ENCODE assay signal across 38 mouse cellular contexts in the genomic region with DNA sequence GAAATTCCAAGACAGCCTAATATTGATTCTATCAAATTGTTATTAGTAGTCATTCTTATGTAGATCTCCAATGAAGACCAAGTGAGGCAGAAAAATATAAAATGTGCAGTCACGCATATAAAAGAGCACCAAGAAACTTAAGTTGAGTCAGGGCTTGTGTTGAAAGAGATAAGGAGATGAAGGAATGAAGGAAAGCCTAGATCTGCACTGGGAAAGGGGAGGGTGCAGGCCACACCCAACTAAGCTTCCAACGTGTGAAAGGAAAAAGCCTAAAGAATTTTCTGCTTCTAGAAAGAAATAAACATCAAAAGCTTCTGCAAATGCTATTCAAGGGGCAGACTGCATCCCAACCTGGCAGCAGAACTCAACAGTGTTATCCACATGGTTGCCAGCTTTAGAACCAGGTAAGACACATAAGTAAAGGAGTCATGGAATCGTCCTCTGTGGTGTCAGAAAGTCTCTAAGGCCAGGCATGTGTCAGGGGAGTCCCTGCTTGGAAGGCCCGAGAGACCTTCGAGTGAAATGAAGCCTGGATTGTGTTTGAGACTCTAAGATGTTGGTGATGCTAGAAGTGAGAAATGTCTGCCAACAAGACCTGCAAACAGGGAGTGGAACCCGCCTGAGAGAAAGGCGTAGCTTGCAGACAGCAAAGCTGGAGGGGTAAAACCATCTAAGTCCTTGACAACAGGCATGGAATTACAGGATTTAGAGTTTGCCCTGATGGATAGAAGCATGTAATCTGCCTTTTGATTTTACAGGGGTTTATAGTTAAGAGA. TPM values are rescaled to one million over a fixed set of nuclear protein-coding genes. Genes with fewer than 3 reads are reported as not detected.
DNase-seq lines count a peak whose midpoint lies in the region; ATAC-seq and TF ChIP-seq lines count a peak whose summit lies in the region.
"Had no signal": no experiment of that assay in that cellular context is flagged by ENCODE, and none has a peak within 500 bp of the region (broad histone marks: within the 10 kb centered on the region; RNA-seq: fewer than 3 reads in every experiment).

No protein-coding gene starts in this region.

- no peaks in the 10 kb centered on the region for H3K9me3 ChIP-seq in G1E (replicated peaks)
- no peaks in the 10 kb centered on the region for H3K9me3 ChIP-seq in liver, embryonic 15.5 days (replicated peaks)
- H3K9me3 ChIP-seq: forebrain, embryonic 13.5 days; heart, embryonic 12.5 days; limb, embryonic 13.5 days had no signal

- peak overlapping the region; percentile 42 for H3K4me2 ChIP-seq in liver, embryonic 15.5 days
- H3K4me2 ChIP-seq: forebrain, embryonic 13.5 days; heart, embryonic 12.5 days; hindbrain, embryonic 14.5 days; limb, embryonic 13.5 days; midbrain, embryonic 11.5 days had no signal

- no peak for TF ChIP-seq CTCF in G1E (IDR thresholded peaks at IDR 0.05; ENCODE audit: low read depth, low read length)

- ATAC-seq in G1E (ENCODE audit: extremely low read depth, insufficient number of reproducible peaks, low FRiP score, poor library complexity, severe bottlenecking) = peak; percentile 74
- ATAC-seq in liver, embryonic 15.5 days (ENCODE audit: insufficient read depth) = peak; percentile 86
- ATAC-seq: activated CD4-positive, CD25-positive, alpha-beta regulatory T cell, adult 4 months; forebrain, embryonic 13.5 days; intestine, postnatal 0 days; midbrain, embryonic 16.5 days had no signal

- H3K36me3 ChIP-seq in G1E (replicated peaks) = no peaks in the 10 kb centered on the region
- H3K36me3 ChIP-seq in liver, embryonic 15.5 days (replicated peaks) = no peaks in the 10 kb centered on the region
- H3K36me3 ChIP-seq: heart, embryonic 12.5 days; limb, embryonic 13.5 days had no signal

- peak overlapping the region; percentile 19; the same call in 1 of the 2 replicates for H3K27ac ChIP-seq in liver, embryonic 15.5 days (replicated peaks)
- H3K27ac ChIP-seq: forebrain, embryonic 13.5 days; hindbrain, embryonic 14.5 days; limb, embryonic 13.5 days had no signal

- H3K27me3 ChIP-seq in G1E (ENCODE audit: insufficient read depth, low read length) = no peaks in the 10 kb centered on the region
- no peaks in the 10 kb centered on the region for H3K27me3 ChIP-seq in liver, embryonic 15.5 days
- H3K27me3 ChIP-seq: forebrain, embryonic 13.5 days; heart, embryonic 12.5 days; limb, embryonic 13.5 days had no signal

- DNase-seq in G1E (ENCODE audit: low spot score) (no peak), liver (peak; percentile 58)
- peak; percentile 46 for DNase-seq in c-Kit-negative CD71-positive TER-119-positive erythroid progenitor cells, embryonic 14.5 days (ENCODE audit: low read depth, low spot score)
- DNase-seq in adrenal gland, adult 2 months = no peak
- DNase-seq in lung, postnatal 14 days = no peak
- DNase-seq in right cerebral cortex, adult 2 months (ENCODE audit: low spot score in 2 of 2) = no peak
- no peak for DNase-seq in layer of hippocampus, postnatal 14 days (ENCODE audit: low spot score in 2 of 2)
- DNase-seq: adrenal gland, adult 8-10 months; cerebellum, adult 18-20 months; cerebellum, postnatal 10 days; gastrocnemius, postnatal 14 days; heart, adult 18-20 months; kidney, adult 9 months; kidney, postnatal 25 days; lung, adult 2 months; lung, postnatal 10 days; right cerebral cortex, postnatal 4 days; thymus, postnatal 4 days had no signal

- WGBS in liver, embryonic 15.5 days (ENCODE audit: insufficient replicate concordance) = 50% methylated on average over 7 of the region's 7 CpGs

- H3K4me1 ChIP-seq in G1E (ENCODE audit: insufficient read depth, low read depth, low read length) = peaks cover 52% of the 10 kb centered on the region
- H3K4me1 ChIP-seq in liver, embryonic 15.5 days (replicated peaks) = peaks cover 31% of the 10 kb centered on the region
- H3K4me1 ChIP-seq: heart, embryonic 12.5 days; limb, embryonic 13.5 days had no signal

- no peak overlapping the region for H3K9ac ChIP-seq in liver, embryonic 15.5 days
- H3K9ac ChIP-seq: forebrain, embryonic 13.5 days; heart, embryonic 12.5 days; hindbrain, embryonic 14.5 days; limb, embryonic 13.5 days had no signal

- peak overlapping the region; percentile 44; the same call in 1 of the 2 replicates for H3K4me3 ChIP-seq in G1E (ENCODE audit: low read depth, low read length)
- no peak overlapping the region for H3K4me3 ChIP-seq in liver, embryonic 15.5 days (replicated peaks)
- H3K4me3 ChIP-seq: forebrain, embryonic 13.5 days; heart, embryonic 12.5 days; limb, embryonic 13.5 days had no signal

RNA-seq across cellular contexts. Expression of a gene that starts 14.1 kb away (rescaled TPM):
- not detected in 2 replicates for total RNA-seq in G1E (2014; fragmentation: Nextera tagmentation)
- total RNA-seq in G1E (2017) = 0.52 and 0.55 TPM in 2 replicates
- not detected in 2 replicates for polyA plus RNA-seq in G1E (2012)
- 0.23 and 0.28 TPM in 2 replicates for polyA plus RNA-seq in liver, embryonic 15.5 days (2015; fragmentation: Nextera tagmentation; extraction: Ambion mirVana)
- 1 to 10 TPM; 1.1 to 1.4 TPM for total RNA-seq in adrenal gland, adult 2 months (2021)
- 0.06 and 2.3 TPM in 2 replicates for polyA plus RNA-seq in adrenal gland, adult 2 months (2012; rRNA removed)
- 100 to 1,000 TPM; 200 to 227 TPM for total RNA-seq in layer of hippocampus, postnatal 14 days (2021)
- total RNA-seq: hematopoietic stem cell, adult 5-6 weeks had no signal

RNA-seq across cellular contexts. Expression of a gene that starts 15.1 kb away (rescaled TPM):
- 70.7 and 77.9 TPM in 2 replicates for total RNA-seq in G1E (2014; fragmentation: Nextera tagmentation)
- 88.0 and 88.6 TPM in 2 replicates for total RNA-seq in G1E (2017)
- 4.9 and 7.7 TPM in 2 replicates for polyA plus RNA-seq in G1E (2012)
- polyA plus RNA-seq in liver, embryonic 15.5 days (2015; fragmentation: Nextera tagmentation; extraction: Ambion mirVana) = 30.2 and 30.5 TPM in 2 replicates
- 10 to 100 TPM; 41.5 to 51.5 TPM for total RNA-seq in adrenal gland, adult 2 months (2021)
- polyA plus RNA-seq in adrenal gland, adult 2 months (2012; rRNA removed) = 17.5 and 17.6 TPM in 2 replicates
- 10 to 100 TPM; 82.6 to 83.7 TPM for total RNA-seq in layer of hippocampus, postnatal 14 days (2021)

RNA-seq across cellular contexts. Expression of a gene that starts 36.2 kb away (rescaled TPM):
- total RNA-seq in G1E (2014; fragmentation: Nextera tagmentation) (not detected in 2 replicates), G1E (2017) (not detected in 2 replicates)
- polyA plus RNA-seq in G1E (2012) = not detected in 2 replicates
- polyA plus RNA-seq in liver, embryonic 15.5 days (2015; fragmentation: Nextera tagmentation; extraction: Ambion mirVana) = not detected in 2 replicates
- total RNA-seq in adrenal gland, adult 2 months (2021) = not detected
- 0.63 and 1.4 TPM in 2 replicates for polyA plus RNA-seq in adrenal gland, adult 2 months (2012; rRNA removed)
- total RNA-seq in layer of hippocampus, postnatal 14 days (2021) = not detected
- total RNA-seq: adrenal gland, postnatal 4 days; gastrocnemius, postnatal 14 days; heart, adult 18-20 months; hematopoietic stem cell, adult 5-6 weeks; layer of hippocampus, adult 18-20 months; layer of hippocampus, postnatal 25 days; left cerebral cortex, adult 8-10 months; left cerebral cortex, postnatal 36 days; neutrophil, adult 5-6 weeks had no signal
- polyA plus RNA-seq: activated CD4-positive, CD25-positive, alpha-beta regulatory T cell, adult 4 months; embryonic facial prominence, embryonic 11.5 days; forebrain, embryonic 13.5 days; heart, embryonic 12.5 days; heart, postnatal 0 days; hindbrain, embryonic 14.5 days; limb, embryonic 13.5 days; neural tube, embryonic 11.5 days; stomach, embryonic 14.5 days had no signal

RNA-seq across cellular contexts. Expression of a gene that starts 44.1 kb away (rescaled TPM):
- total RNA-seq in G1E (2014; fragmentation: Nextera tagmentation) (not detected in 2 replicates), G1E (2017) (not detected in 2 replicates)
- not detected in 2 replicates for polyA plus RNA-seq in G1E (2012)
- 0.07 TPM in 1 of 2 replicates, not detected in the other for polyA plus RNA-seq in liver, embryonic 15.5 days (2015; fragmentation: Nextera tagmentation; extraction: Ambion mirVana)
- total RNA-seq in adrenal gland, adult 2 months (2021) = not detected
- not detected in 2 replicates for polyA plus RNA-seq in adrenal gland, adult 2 months (2012; rRNA removed)
- total RNA-seq in layer of hippocampus, postnatal 14 days (2021) = 1 to 10 TPM in 1 of 2 experiments, not detected in 1; 1.3 TPM
- total RNA-seq: adrenal gland, postnatal 4 days; gastrocnemius, postnatal 14 days; hematopoietic stem cell, adult 5-6 weeks; layer of hippocampus, postnatal 25 days; left cerebral cortex, adult 8-10 months; left cerebral cortex, postnatal 36 days; neutrophil, adult 5-6 weeks had no signal
- polyA plus RNA-seq: embryonic facial prominence, embryonic 11.5 days; heart, embryonic 12.5 days; heart, postnatal 0 days; intestine, postnatal 0 days; midbrain, embryonic 11.5 days had no signal

Comparison
In these comparisons a context has a peak if more than half of its experiments do, and no peak if none do; other contexts are left out.
1. DNase-seq: peak in c-Kit-negative CD71-positive TER-119-positive erythroid progenitor cells, embryonic 14.5 days (single experiment) and liver (single experiment); none in G1E (single experiment), adrenal gland, adult 2 months (single experiment), lung, postnatal 14 days (single experiment), right cerebral cortex, adult 2 months (0 of 2) and layer of hippocampus, postnatal 14 days (0 of 2).
2. RNA of a gene that starts 14.1 kb away (total RNA-seq): 200 to 227 TPM in layer of hippocampus, postnatal 14 days; 1.1 to 1.4 TPM in adrenal gland, adult 2 months and 0.52 to 0.55 TPM in G1E; every median in the first group is over 10 times any median in the second.